Mouse (Mus musculus): ENCODE measurements around the gene Cep170.
"Not testable (repeated sequence)": the region's sequence is repeated elsewhere in the genome, so short reads cannot be mapped to it uniquely, and the experiment has no call there.

The Cep170 gene

GRCm38 (mm10) chr1:176814036-176814420, at the start of gene Cep170:
Gene Cep170, minus strand, starts transcription at chr1:176814067.
- DNase-seq (ENCODE audit: low spot score in 2 of 2), result peak; percentile 95 to 97

- DNase-seq (ENCODE audit: low spot score in 2 of 2), result peak; percentile 83 to 87
Measured at GRCm38 (mm10) chr1:176861981-176862644, 48.2 kb upstream of the Cep170 start.

GRCm38 (mm10) chr1:176852813-176853590, 39.1 kb upstream of the Cep170 start:
- no peak for DNase-seq (ENCODE audit: low spot score in 2 of 2)

GRCm38 (mm10) chr1:176851401-176851800, 37.5 kb upstream of the Cep170 start:
- peak in 1 of 2 experiments; percentile 38 for DNase-seq (ENCODE audit: low spot score in 2 of 2)

- DNase-seq (ENCODE audit: low spot score in 2 of 2), result no peak
Measured at GRCm38 (mm10) chr1:176849377-176849776, 35.5 kb upstream of the Cep170 start.

GRCm38 (mm10) chr1:176848613-176849290, 34.9 kb upstream of the Cep170 start:
- DNase-seq (ENCODE audit: low spot score in 2 of 2), result no peak

- DNase-seq (ENCODE audit: low spot score in 2 of 2), result no peak
Measured at GRCm38 (mm10) chr1:176847118-176847859, 33.4 kb upstream of the Cep170 start.

- DNase-seq (ENCODE audit: low spot score in 2 of 2), result no peak
Measured at GRCm38 (mm10) chr1:176845082-176845977, 31.5 kb upstream of the Cep170 start.

GRCm38 (mm10) chr1:176836562-176836961, 22.7 kb upstream of the Cep170 start:
- DNase-seq (ENCODE audit: low spot score in 2 of 2), result not testable (repeated sequence)

- DNase-seq (ENCODE audit: low spot score in 2 of 2), result no peak
Measured at GRCm38 (mm10) chr1:176835501-176836294, 21.8 kb upstream of the Cep170 start.

GRCm38 (mm10) chr1:176834880-176835279, 21.0 kb upstream of the Cep170 start:
- DNase-seq (ENCODE audit: low spot score in 2 of 2), result no peak

- no peak for DNase-seq (ENCODE audit: low spot score in 2 of 2)
Measured at GRCm38 (mm10) chr1:176833948-176834347, 20.1 kb upstream of the Cep170 start.

GRCm38 (mm10) chr1:176833257-176833656, 19.4 kb upstream of the Cep170 start:
- no peak for DNase-seq (ENCODE audit: low spot score in 2 of 2)

- no peak for DNase-seq (ENCODE audit: low spot score in 2 of 2)
Measured at GRCm38 (mm10) chr1:176832607-176833006, 18.7 kb upstream of the Cep170 start.

- no peak for DNase-seq (ENCODE audit: low spot score in 2 of 2)
Measured at GRCm38 (mm10) chr1:176832071-176832470, 18.2 kb upstream of the Cep170 start.

GRCm38 (mm10) chr1:176828666-176829065, 14.8 kb upstream of the Cep170 start:
- no peak for DNase-seq (ENCODE audit: low spot score in 2 of 2)

GRCm38 (mm10) chr1:176827945-176828485, 14.1 kb upstream of the Cep170 start:
- no peak for DNase-seq (ENCODE audit: low spot score in 2 of 2)

GRCm38 (mm10) chr1:176827365-176827764, 13.5 kb upstream of the Cep170 start:
- no peak for DNase-seq (ENCODE audit: low spot score in 2 of 2)

GRCm38 (mm10) chr1:176826931-176827330, 13.1 kb upstream of the Cep170 start:
- no peak for DNase-seq (ENCODE audit: low spot score in 2 of 2)

- DNase-seq (ENCODE audit: low spot score in 2 of 2), result no peak
Measured at GRCm38 (mm10) chr1:176826186-176826585, 12.3 kb upstream of the Cep170 start.

Measured in right cerebral cortex, adult 2 months (tissue).